Mouse (Mus musculus): ENCODE data around the gene Tcerg1l. TPM values are rescaled to one million over a fixed set of nuclear protein-coding genes. Genes with fewer than 3 reads are reported as not detected.

Tcerg1l gene
- polyA plus RNA-seq, 1 experiment from 2014 or later, result 4.3 TPM

DNA sequence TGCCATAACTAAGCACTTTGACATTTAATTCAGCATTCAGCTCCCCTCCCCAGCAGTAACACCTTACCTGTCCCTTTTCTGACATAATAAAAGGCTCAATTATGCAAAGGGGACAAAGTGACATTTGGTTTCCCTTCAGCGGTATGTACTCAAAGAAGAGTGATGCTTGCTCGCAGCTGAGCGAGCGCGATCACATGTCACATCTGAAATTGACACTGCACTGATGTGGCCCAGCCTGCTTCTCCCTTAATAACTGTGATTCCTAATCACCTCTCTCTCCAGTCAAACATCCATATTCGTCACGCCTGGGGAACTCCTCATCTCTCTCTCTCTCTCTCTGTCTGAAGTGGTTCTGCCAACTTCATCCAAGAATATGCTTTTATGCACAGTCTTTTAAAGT is 126.2 kb downstream of the Tcerg1l start:
- no peak overlapping the region for H3K27ac ChIP-seq (ENCODE audit: low read depth, low read length)
- no peak overlapping the region for H3K9ac ChIP-seq (ENCODE audit: low read depth, low read length)
- H3K4me2 ChIP-seq (replicated peaks; ENCODE audit: low read depth, low read length), result no peak overlapping the region
- H3K27me3 ChIP-seq (ENCODE audit: control insufficient read depth, insufficient read depth, low read length), result no peaks in the 10 kb centered on the region
- WGBS, result 81% methylated on average over 7 of the region's 7 CpGs
- DNase-seq (ENCODE audit: low spot score), result no peak
- H3K4me1 ChIP-seq (replicated peaks; ENCODE audit: control insufficient read depth, insufficient read depth, low read length), result no peaks in the 10 kb centered on the region
- no peak overlapping the region for H3K4me3 ChIP-seq (ENCODE audit: low read depth, low read length)
- H3K9me3 ChIP-seq (ENCODE audit: control insufficient read depth, low read length), result no peaks in the 10 kb centered on the region
- H3K36me3 ChIP-seq (ENCODE audit: control insufficient read depth, insufficient read depth, low read length), result no peaks in the 10 kb centered on the region
- ATAC-seq (ENCODE audit: low FRiP score), result no peak

DNA sequence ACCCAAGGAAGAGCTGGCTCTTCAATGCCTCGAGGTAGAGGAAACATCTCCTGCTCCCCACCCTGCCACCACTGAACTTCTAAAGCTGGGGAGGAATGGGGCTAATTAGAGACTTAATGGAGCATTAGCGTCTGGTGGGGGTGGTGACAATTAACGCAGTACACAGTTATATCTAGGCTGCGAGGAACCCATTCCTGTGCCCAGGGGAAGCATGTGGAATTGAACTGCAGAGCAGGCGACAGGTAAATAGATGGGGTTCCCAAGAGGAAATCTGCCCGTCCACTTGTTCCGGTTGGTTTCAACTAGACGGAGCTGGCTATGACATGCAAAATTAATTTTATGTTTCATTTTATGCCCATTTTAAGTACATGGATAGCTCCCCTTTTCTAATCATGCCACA is 128.1 kb downstream of the Tcerg1l start:
- no peak overlapping the region for H3K9ac ChIP-seq (ENCODE audit: low read depth, low read length)
- WGBS, result 84% methylated on average over 8 of the region's 8 CpGs

DNA sequence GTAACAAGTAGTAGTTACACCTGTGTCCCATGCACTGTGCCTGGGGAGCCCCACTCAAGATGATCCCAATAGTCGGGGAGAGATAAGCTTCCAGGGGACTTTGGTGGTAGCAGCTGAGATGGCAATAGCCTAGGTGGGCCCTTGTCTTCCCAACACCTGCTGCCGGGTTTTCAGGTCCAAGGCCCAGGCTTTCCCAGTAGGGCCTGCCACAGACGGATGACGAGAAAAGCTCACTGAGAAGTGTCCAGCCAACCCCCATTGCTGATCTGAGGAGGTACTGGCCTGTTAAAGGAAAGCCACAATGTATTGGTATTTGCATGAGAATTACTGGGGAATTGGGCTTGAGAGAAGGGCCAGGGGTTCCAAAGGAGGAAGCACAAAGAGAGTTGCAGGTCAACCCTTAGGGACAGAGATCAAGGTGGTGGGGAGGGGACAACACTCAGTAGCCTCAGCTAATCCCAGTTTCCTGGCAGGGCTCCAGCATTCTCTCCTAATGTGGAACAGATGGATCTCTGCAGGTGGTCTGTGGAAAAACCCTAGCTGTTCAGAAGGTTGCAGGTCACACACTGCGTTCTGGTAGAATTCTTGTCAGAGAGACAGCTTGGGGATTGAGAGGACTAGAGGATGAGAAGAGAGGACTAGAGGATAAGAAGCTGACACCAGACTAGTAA is 129.4 kb downstream of the Tcerg1l start:
- Histone ChIP-seq H3K4me3 (ENCODE audit: low read depth, low read length) (no peak overlapping the region), H3K9ac (ENCODE audit: low read depth, low read length) (no peak overlapping the region), H3K36me3 (ENCODE audit: control insufficient read depth, insufficient read depth, low read length) (no peaks in the 10 kb centered on the region), H3K4me2 (replicated peaks; ENCODE audit: low read depth, low read length) (no peak overlapping the region), H3K9me3 (ENCODE audit: control insufficient read depth, low read length) (no peaks in the 10 kb centered on the region), H3K27ac (ENCODE audit: low read depth, low read length) (no peak overlapping the region), H3K4me1 (replicated peaks; ENCODE audit: control insufficient read depth, insufficient read depth, low read length) (no peaks in the 10 kb centered on the region), H3K27me3 (ENCODE audit: control insufficient read depth, insufficient read depth, low read length) (no peaks in the 10 kb centered on the region)
- 49% methylated on average over 5 of the region's 5 CpGs for WGBS
- DNase-seq (ENCODE audit: low spot score), result peak; percentile 15
- ATAC-seq (ENCODE audit: low FRiP score), result no peak

More for the DNA sequence above, 128.1 kb downstream of the Tcerg1l start:
- H3K4me3 ChIP-seq (ENCODE audit: low read depth, low read length), result no peak overlapping the region
- H3K36me3 ChIP-seq (ENCODE audit: control insufficient read depth, insufficient read depth, low read length), result no peaks in the 10 kb centered on the region
- H3K9me3 ChIP-seq (ENCODE audit: control insufficient read depth, low read length), result no peaks in the 10 kb centered on the region
- ATAC-seq (ENCODE audit: low FRiP score) (no peak), DNase-seq (ENCODE audit: low spot score) (no peak)
- H3K27me3 ChIP-seq (ENCODE audit: control insufficient read depth, insufficient read depth, low read length), result no peaks in the 10 kb centered on the region
- H3K4me1 ChIP-seq (replicated peaks; ENCODE audit: control insufficient read depth, insufficient read depth, low read length), result no peaks in the 10 kb centered on the region
- no peak overlapping the region for H3K4me2 ChIP-seq (replicated peaks; ENCODE audit: low read depth, low read length)
- H3K27ac ChIP-seq (ENCODE audit: low read depth, low read length), result no peak overlapping the region

DNA sequence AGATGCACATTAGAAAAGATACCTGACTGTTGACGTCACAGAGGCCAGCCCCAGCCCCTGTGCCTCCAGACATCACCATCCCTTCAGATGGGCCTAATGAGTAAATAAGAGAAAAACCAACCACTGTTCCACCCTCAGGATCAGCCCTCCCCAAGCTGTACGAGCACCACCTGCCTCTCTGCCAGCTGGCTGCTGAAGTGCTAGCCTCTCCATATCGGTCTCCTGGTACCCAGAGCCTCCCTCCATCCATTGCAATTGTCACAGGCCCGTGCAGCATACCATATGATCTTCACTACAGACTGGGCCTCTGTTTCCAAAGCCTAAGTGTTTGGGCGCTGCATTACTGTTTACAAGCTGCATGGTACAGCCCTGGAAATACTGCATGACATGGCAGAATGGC is 148.9 kb downstream of the Tcerg1l start:
- Histone ChIP-seq H3K4me2 (replicated peaks; ENCODE audit: low read depth, low read length) (no peak overlapping the region), H3K27me3 (ENCODE audit: control insufficient read depth, insufficient read depth, low read length) (no peaks in the 10 kb centered on the region), H3K4me3 (ENCODE audit: low read depth, low read length) (no peak overlapping the region), H3K4me1 (replicated peaks; ENCODE audit: control insufficient read depth, insufficient read depth, low read length) (no peaks in the 10 kb centered on the region), H3K27ac (ENCODE audit: low read depth, low read length) (no peak overlapping the region), H3K9ac (ENCODE audit: low read depth, low read length) (no peak overlapping the region), H3K9me3 (ENCODE audit: control insufficient read depth, low read length) (no peaks in the 10 kb centered on the region), H3K36me3 (ENCODE audit: control insufficient read depth, insufficient read depth, low read length) (no peaks in the 10 kb centered on the region)
- ATAC-seq (ENCODE audit: low FRiP score), result no peak
- DNase-seq (ENCODE audit: low spot score), result no peak
- 91% methylated on average over 5 of the region's 5 CpGs for WGBS

DNA sequence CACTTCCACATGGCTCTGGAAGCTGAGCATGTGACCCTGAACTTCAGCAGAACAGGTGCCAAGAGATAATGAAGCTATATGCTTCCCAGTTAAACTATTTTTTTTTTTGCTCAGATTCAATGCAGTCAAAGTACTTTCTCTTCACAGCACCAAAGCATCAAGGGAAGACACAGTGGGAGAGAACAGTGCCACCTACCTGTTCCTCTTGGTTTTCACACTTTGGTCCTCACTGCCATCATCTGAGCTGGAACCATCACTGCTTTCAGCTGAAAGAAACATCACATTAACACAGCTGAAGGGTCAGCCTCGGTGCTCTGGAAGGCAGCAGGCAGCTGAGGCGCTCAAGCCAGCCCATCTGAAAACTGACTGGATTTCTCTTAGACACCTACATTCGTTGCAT is 149.4 kb downstream of the Tcerg1l start:
- Histone ChIP-seq H3K4me2 (replicated peaks; ENCODE audit: low read depth, low read length) (no peak overlapping the region), H3K9me3 (ENCODE audit: control insufficient read depth, low read length) (no peaks in the 10 kb centered on the region), H3K27me3 (ENCODE audit: control insufficient read depth, insufficient read depth, low read length) (no peaks in the 10 kb centered on the region), H3K4me3 (ENCODE audit: low read depth, low read length) (no peak overlapping the region), H3K9ac (ENCODE audit: low read depth, low read length) (no peak overlapping the region), H3K27ac (ENCODE audit: low read depth, low read length) (no peak overlapping the region), H3K4me1 (replicated peaks; ENCODE audit: control insufficient read depth, insufficient read depth, low read length) (no peaks in the 10 kb centered on the region), H3K36me3 (ENCODE audit: control insufficient read depth, insufficient read depth, low read length) (no peaks in the 10 kb centered on the region)
- DNase-seq (ENCODE audit: low spot score) (no peak), ATAC-seq (ENCODE audit: low FRiP score) (no peak)
- 74% methylated on average over 3 of the region's 3 CpGs for WGBS

DNA sequence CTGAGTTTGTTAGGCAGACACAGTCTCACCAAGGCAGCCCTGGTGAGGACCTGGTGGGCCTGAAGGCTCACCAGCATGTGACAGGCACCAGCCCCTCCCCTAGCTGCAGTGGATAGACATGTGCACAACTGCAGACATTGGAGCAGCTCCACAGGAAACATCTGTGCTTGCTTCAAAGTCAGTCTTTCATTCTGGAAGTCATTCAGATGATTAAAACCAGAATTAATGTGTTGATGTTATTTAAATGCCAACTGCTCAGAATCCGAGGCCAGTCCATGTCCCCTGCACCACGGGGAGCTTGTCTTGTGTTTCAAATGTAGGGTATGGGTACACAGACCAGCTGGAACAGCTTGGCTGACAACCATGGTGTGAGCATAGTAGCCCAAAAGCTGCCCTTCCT is 150.8 kb downstream of the Tcerg1l start:
- Histone ChIP-seq H3K36me3 (ENCODE audit: control insufficient read depth, insufficient read depth, low read length) (no peaks in the 10 kb centered on the region), H3K9ac (ENCODE audit: low read depth, low read length) (no peak overlapping the region), H3K27ac (ENCODE audit: low read depth, low read length) (no peak overlapping the region), H3K4me2 (replicated peaks; ENCODE audit: low read depth, low read length) (no peak overlapping the region), H3K27me3 (ENCODE audit: control insufficient read depth, insufficient read depth, low read length) (no peaks in the 10 kb centered on the region), H3K4me3 (ENCODE audit: low read depth, low read length) (no peak overlapping the region), H3K9me3 (ENCODE audit: control insufficient read depth, low read length) (no peaks in the 10 kb centered on the region), H3K4me1 (replicated peaks; ENCODE audit: control insufficient read depth, insufficient read depth, low read length) (no peaks in the 10 kb centered on the region)
- no peak for DNase-seq (ENCODE audit: low spot score)
- no peak for ATAC-seq (ENCODE audit: low FRiP score)
- WGBS, result 46% methylated on average over 2 of the region's 2 CpGs

DNA sequence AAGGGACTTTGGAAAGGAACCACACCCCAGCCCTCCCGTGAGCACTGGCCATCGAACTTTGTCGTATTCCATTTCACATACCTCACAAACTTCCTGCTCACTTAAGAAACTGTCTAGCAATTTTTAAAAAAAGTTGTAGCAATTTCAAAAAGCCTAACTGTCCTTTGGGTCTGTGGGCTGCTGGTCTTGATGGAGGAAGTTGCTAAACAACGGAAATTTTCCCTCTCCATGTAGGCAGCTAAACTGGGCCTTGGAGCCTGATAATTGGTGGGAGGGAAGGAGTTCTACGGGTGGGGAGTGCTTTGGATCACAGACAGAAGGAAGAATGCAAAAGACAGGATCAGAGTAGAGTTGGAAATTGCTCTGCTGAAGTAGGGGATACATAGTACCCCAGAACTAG is 155.3 kb downstream of the Tcerg1l start:
- ATAC-seq (ENCODE audit: low FRiP score) (no peak), DNase-seq (ENCODE audit: low spot score) (no peak)
- 86% methylated on average over 5 of the region's 5 CpGs for WGBS
- Histone ChIP-seq H3K9ac (ENCODE audit: low read depth, low read length) (no peak overlapping the region), H3K4me1 (replicated peaks; ENCODE audit: control insufficient read depth, insufficient read depth, low read length) (no peaks in the 10 kb centered on the region), H3K4me3 (ENCODE audit: low read depth, low read length) (no peak overlapping the region), H3K9me3 (ENCODE audit: control insufficient read depth, low read length) (no peaks in the 10 kb centered on the region), H3K27ac (ENCODE audit: low read depth, low read length) (no peak overlapping the region), H3K36me3 (ENCODE audit: control insufficient read depth, insufficient read depth, low read length) (no peaks in the 10 kb centered on the region), H3K27me3 (ENCODE audit: control insufficient read depth, insufficient read depth, low read length) (no peaks in the 10 kb centered on the region), H3K4me2 (replicated peaks; ENCODE audit: low read depth, low read length) (no peak overlapping the region)

DNA sequence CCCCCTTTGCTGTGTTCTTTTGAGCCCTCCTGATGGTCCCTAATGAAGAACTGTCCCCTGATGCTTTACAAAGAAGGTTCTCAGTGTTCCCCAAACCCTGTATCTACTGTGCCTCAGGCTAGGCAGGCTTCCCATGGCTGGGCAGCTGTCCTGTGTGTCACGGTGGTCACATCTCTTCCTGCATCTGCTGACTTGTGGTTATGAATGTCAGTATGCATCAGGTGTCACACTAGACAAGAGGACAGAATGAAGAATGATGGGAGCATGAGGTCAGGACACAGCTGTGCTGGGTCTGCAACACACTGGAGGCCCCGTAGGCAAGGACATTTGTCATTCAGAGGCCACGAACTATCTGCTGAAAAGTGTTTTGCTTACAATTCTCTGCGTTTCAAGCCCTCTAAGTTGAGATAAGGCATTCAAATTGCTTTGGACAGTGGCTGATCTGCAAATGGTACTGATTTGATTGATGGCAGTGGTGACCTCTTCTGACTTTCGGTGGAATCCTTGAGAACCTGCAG is 159.8 kb downstream of the Tcerg1l start:
- H3K4me2 ChIP-seq (replicated peaks; ENCODE audit: low read depth, low read length), result no peak overlapping the region
- H3K36me3 ChIP-seq (ENCODE audit: control insufficient read depth, insufficient read depth, low read length), result no peaks in the 10 kb centered on the region
- H3K4me1 ChIP-seq (replicated peaks; ENCODE audit: control insufficient read depth, insufficient read depth, low read length), result no peaks in the 10 kb centered on the region
- no peak overlapping the region for H3K4me3 ChIP-seq (ENCODE audit: low read depth, low read length)
- no peaks in the 10 kb centered on the region for H3K9me3 ChIP-seq (ENCODE audit: control insufficient read depth, low read length)
- DNase-seq (ENCODE audit: low spot score) (no peak), ATAC-seq (ENCODE audit: low FRiP score) (no peak)
- H3K9ac ChIP-seq (ENCODE audit: low read depth, low read length), result no peak overlapping the region
- 46% methylated on average over 5 of the region's 5 CpGs for WGBS
- H3K27me3 ChIP-seq (ENCODE audit: control insufficient read depth, insufficient read depth, low read length), result no peaks in the 10 kb centered on the region
- no peak overlapping the region for H3K27ac ChIP-seq (ENCODE audit: low read depth, low read length)

DNA sequence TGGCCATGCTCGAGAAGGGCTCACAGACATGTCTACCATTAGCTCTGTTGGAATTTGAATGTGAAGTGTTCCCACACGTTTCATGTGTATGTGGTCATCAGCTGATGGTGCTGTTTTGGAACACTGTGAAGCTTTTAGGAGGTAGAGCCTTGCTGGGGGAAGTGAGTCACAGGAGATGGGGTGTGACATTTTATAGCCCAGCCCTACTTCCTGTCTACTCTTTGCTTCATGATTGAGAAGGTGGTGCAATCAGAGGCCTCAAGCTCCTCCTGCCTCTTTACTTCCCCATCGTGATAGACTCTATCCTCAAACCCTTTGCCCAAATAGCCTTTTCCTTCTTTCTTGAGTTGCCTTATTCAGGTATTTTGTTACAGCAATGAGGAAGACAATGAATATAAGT is 173.3 kb downstream of the Tcerg1l start:
- Histone ChIP-seq H3K36me3 (ENCODE audit: control insufficient read depth, insufficient read depth, low read length) (no peaks in the 10 kb centered on the region), H3K27ac (ENCODE audit: low read depth, low read length) (no peak overlapping the region), H3K4me1 (replicated peaks; ENCODE audit: control insufficient read depth, insufficient read depth, low read length) (no peaks in the 10 kb centered on the region), H3K4me2 (replicated peaks; ENCODE audit: low read depth, low read length) (no peak overlapping the region), H3K4me3 (ENCODE audit: low read depth, low read length) (no peak overlapping the region), H3K9ac (ENCODE audit: low read depth, low read length) (no peak overlapping the region), H3K9me3 (ENCODE audit: control insufficient read depth, low read length) (no peaks in the 10 kb centered on the region), H3K27me3 (ENCODE audit: control insufficient read depth, insufficient read depth, low read length) (no peaks in the 10 kb centered on the region)
- ATAC-seq (ENCODE audit: low FRiP score) (no peak), DNase-seq (ENCODE audit: low spot score) (no peak)
- WGBS, result 84% methylated on average over 3 of the region's 3 CpGs
